Mouse (Mus musculus) kidney, embryonic 14.5 days (tissue): ENCODE results near the gene Abhd6. TPM values are rescaled to one million over a fixed set of nuclear protein-coding genes. Genes with fewer than 3 reads are reported as not detected.
A peak's percentile ranks its signal among the peaks of the same experiment; 100 is the strongest.

ENCODE experiments used
- ATAC-seq: fragments of 200-750 bp; cut with Nextera tagmentation; 2 replicates; pipeline ENCODE4 v1.8.0; 2017; ENCODE audit warnings: moderate number of reproducible peaks, mild to moderate bottlenecking, moderate TSS enrichment, moderate library complexity; ENCODE audit not compliant: low FRiP score, low TSS enrichment
- H3K27ac ChIP-seq: fragments of 300-500 bp; sonication (generic); 2 replicates; pipeline ENCODE4 v1.5.1; 2014; ENCODE audit warnings: low read depth, mild to moderate bottlenecking, low read length, moderate library complexity, mixed read lengths
- H3K27me3 ChIP-seq: fragments of 300-500 bp; sonication (generic); 2 replicates; pipeline ENCODE4 v1.6.1; 2014; ENCODE audit warnings: mild to moderate bottlenecking, low read length; ENCODE audit not compliant: control insufficient read depth, insufficient read depth
- H3K36me3 ChIP-seq: fragments of 300-500 bp; sonication (generic); 2 replicates; pipeline ENCODE4 v1.6.1; 2014; ENCODE audit warnings: low read length, mixed read lengths; ENCODE audit not compliant: control insufficient read depth, insufficient read depth
- H3K4me1 ChIP-seq: fragments of 300-500 bp; sonication (generic); 2 replicates; pipeline ENCODE4 v1.6.1; 2014; ENCODE audit warnings: low read length, mixed read lengths; ENCODE audit not compliant: control insufficient read depth, insufficient read depth
- H3K4me2 ChIP-seq: fragments of 300-500 bp; sonication (generic); replicated peaks from 2 replicates; pipeline ENCODE4 v1.6.1; 2014; ENCODE audit warnings: low read depth, mild to moderate bottlenecking, low read length
- H3K4me3 ChIP-seq: fragments of 300-500 bp; sonication (generic); 2 replicates; pipeline ENCODE4 v1.5.1; 2014; ENCODE audit warnings: mild to moderate bottlenecking, low read length
- H3K9ac ChIP-seq: fragments of 300-500 bp; sonication (generic); 2 replicates; pipeline ENCODE4 v1.6.1; 2014; ENCODE audit warnings: low read depth, mild to moderate bottlenecking, low read length, moderate library complexity
- H3K9me3 ChIP-seq: fragments of 300-500 bp; sonication (generic); 2 replicates; pipeline ENCODE4 v1.6.1; 2016; ENCODE audit warnings: low read length; ENCODE audit not compliant: control insufficient read depth
- WGBS: fragments of 180-500 bp; shearing (Covaris S2); extraction: QIAGEN DNeasy Blood & Tissue Kit; methylation state at CpG from one replicate; pipeline ENCODE4 v1.1.7; 2014; 5-methylcytosine and 5-hydroxymethylcytosine counted together
- polyA plus RNA-seq: library from polyadenylated mRNA; unstranded; fragments of >200 nt; fragmentation: Nextera tagmentation; extraction: Ambion mirVana; gene quantifications from 2 replicates; pipeline ENCODE4 v1.2.1, GENCODE M21; 2014

The Abhd6 gene
- polyA plus RNA-seq, 1 experiment from 2014 or later: 25.7 TPM

- ATAC-seq: no peak
- no peak overlapping the region for H3K4me2 ChIP-seq
- H3K9me3 ChIP-seq: no peaks in the 10 kb centered on the region
- no peaks in the 10 kb centered on the region for H3K27me3 ChIP-seq
- peaks cover 5% of the 10 kb centered on the region; the same call in 1 of the 2 replicates for H3K36me3 ChIP-seq
- H3K27ac ChIP-seq: no peak overlapping the region
- no peak overlapping the region for H3K9ac ChIP-seq
- H3K4me1 ChIP-seq: no peaks in the 10 kb centered on the region
- WGBS: 98% methylated on average over 7 of the region's 7 CpGs
- no peak overlapping the region for H3K4me3 ChIP-seq
Observed at GRCm38 (mm10) chr14:8052661-8053060, 50.0 kb downstream of the Abhd6 start.

DNA sequence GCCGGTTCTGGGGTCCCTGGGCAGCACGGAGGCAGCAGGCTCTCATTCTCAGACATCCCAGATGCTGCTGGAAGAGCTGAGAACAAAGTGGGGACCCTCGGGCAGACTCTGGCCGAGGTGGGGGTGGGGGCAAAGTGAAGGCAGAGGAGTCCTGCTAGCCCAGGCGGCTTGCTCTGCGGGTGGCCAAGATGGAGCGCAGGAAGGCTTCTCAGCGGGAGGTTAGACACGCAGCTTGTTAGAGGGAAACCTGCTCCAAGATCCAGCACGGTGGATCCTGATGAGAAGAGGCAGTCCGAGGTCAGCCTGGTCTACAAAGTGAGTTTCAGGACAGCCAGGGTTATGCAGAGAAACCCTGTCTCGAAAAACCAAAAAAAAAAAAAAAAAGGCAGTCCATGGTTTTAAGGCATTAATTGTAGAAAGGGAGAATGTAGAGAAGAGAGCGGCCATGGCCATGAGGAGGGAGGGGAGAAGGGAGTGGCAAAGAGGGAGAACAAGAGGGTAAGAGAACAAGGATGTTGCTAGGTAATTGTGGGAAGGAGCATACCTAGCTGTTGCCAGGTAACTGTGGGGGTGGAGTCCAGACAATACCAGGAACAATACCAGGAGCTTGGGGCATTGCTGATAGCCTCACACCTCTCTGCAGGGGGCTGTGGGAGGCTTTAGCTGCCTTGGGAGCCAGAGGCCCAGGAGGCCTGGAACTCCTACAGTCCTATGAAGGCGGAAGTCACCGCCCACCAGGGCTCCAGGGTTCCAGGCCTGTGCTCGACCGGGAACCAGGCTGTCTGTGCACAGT lies 51.8 kb downstream of the Abhd6 start:
- peaks cover 4% of the 10 kb centered on the region; the same call in 1 of the 2 replicates for H3K36me3 ChIP-seq
- H3K9ac ChIP-seq: 0 out of 2 replicates have a peak overlapping the region, but pooled peaks have one; percentile 12
- H3K4me3 ChIP-seq: no peak overlapping the region
- no peak overlapping the region for H3K27ac ChIP-seq
- H3K4me1 ChIP-seq: no peaks in the 10 kb centered on the region
- H3K4me2 ChIP-seq: no peak overlapping the region
- WGBS: 31% methylated on average over 15 of the region's 17 CpGs
- no peak for ATAC-seq
- H3K27me3 ChIP-seq: no peaks in the 10 kb centered on the region
- no peaks in the 10 kb centered on the region for H3K9me3 ChIP-seq

DNA sequence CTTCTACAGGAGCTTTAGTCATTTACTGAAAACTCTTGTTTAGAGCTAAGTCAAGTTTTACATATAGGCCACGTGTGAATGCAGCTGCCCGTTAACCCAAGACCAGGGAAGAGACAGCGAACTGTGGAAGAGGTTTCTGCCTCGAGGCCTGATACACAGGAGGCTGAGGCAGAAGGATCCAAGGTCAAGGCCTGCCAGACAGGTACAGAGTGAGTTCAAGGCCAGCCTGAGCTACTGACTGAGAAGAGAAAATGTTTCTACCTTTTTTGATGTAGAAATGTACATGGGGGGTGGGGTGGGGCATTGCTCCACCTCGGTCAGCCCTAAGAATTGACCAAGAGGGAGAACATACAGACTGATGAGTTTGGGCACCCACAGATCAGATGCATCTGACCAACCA lies 53.4 kb downstream of the Abhd6 start:
- Histone ChIP-seq H3K4me2 (no peak overlapping the region), H3K36me3 (no peaks in the 10 kb centered on the region; the same call in 1 of the 2 replicates), H3K9ac (no peak overlapping the region), H3K27ac (no peak overlapping the region), H3K4me3 (no peak overlapping the region), H3K9me3 (no peaks in the 10 kb centered on the region), H3K27me3 (no peaks in the 10 kb centered on the region), H3K4me1 (no peaks in the 10 kb centered on the region)
- no peak for ATAC-seq
- WGBS: 88% methylated on average over 5 of the region's 5 CpGs

DNA sequence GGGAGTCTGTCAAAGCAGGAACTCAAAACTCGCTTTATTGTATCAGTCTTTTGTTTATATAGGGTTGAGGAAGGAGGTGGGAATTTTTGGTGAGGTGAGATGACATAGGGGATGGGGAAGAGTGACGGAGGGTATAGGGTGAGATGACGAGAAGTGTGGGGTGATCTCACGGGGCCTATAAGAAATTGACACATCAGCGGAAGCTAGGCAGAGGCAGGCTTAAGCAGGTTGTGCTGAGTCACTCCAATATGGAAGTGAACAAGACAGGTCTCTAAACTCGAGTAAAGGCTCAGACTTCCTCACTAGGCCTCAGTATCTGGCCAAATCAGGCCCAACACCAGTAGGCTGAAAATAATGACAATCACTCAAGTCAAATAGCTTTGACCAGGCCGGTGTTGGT lies 57.2 kb downstream of the Abhd6 start:
- Histone ChIP-seq H3K4me1 (no peaks in the 10 kb centered on the region), H3K27ac (no peak overlapping the region), H3K4me3 (no peak overlapping the region), H3K4me2 (no peak overlapping the region), H3K9me3 (no peaks in the 10 kb centered on the region), H3K9ac (no peak overlapping the region), H3K36me3 (no peaks in the 10 kb centered on the region; the same call in 1 of the 2 replicates), H3K27me3 (no peaks in the 10 kb centered on the region)
- 93% methylated on average over 7 of the region's 7 CpGs for WGBS
- ATAC-seq: no peak

- Histone ChIP-seq H3K36me3 (no peaks in the 10 kb centered on the region), H3K27ac (no peak overlapping the region), H3K4me3 (no peak overlapping the region), H3K4me1 (no peaks in the 10 kb centered on the region), H3K4me2 (no peak overlapping the region), H3K9ac (no peak overlapping the region), H3K9me3 (no peaks in the 10 kb centered on the region), H3K27me3 (no peaks in the 10 kb centered on the region)
- 0 out of 2 replicates have a peak, but pooled peaks have one; percentile 43 for ATAC-seq
- 39% methylated on average over 3 of the region's 3 CpGs for WGBS
Observed at GRCm38 (mm10) chr14:8062076-8062475, 59.4 kb downstream of the Abhd6 start.

GRCm38 (mm10) chr14:8062537-8063301 lies 60.0 kb downstream of the Abhd6 start:
- 53% methylated on average over 3 of the region's 3 CpGs for WGBS
- no peaks in the 10 kb centered on the region for H3K36me3 ChIP-seq
- no peak overlapping the region for H3K9ac ChIP-seq
- no peak overlapping the region for H3K4me3 ChIP-seq
- H3K4me2 ChIP-seq: no peak overlapping the region
- no peaks in the 10 kb centered on the region for H3K4me1 ChIP-seq
- no peaks in the 10 kb centered on the region for H3K27me3 ChIP-seq
- H3K9me3 ChIP-seq: no peaks in the 10 kb centered on the region
- no peak for ATAC-seq
- no peak overlapping the region for H3K27ac ChIP-seq

GRCm38 (mm10) chr14:8063835-8064785 lies 61.4 kb downstream of the Abhd6 start:
- Histone ChIP-seq H3K4me2 (no peak overlapping the region), H3K4me3 (no peak overlapping the region), H3K9me3 (no peaks in the 10 kb centered on the region), H3K4me1 (no peaks in the 10 kb centered on the region), H3K27me3 (no peaks in the 10 kb centered on the region), H3K27ac (no peak overlapping the region), H3K36me3 (no peaks in the 10 kb centered on the region), H3K9ac (no peak overlapping the region)
- ATAC-seq: no peak
- WGBS: 94% methylated on average over 8 of the region's 8 CpGs

GRCm38 (mm10) chr14:8080165-8080679 lies 77.5 kb downstream of the Abhd6 start, which contains the start of gene Rpp14:
Gene Rpp14, plus strand, starts transcription at chr14:8080367.
- WGBS: under 1% methylated on average over 47 of the region's 47 CpGs
- Histone ChIP-seq H3K9ac (peak within 1 kb of the TSS; percentile 83), H3K27ac (peak within 1 kb of the TSS; percentile 96)

More at GRCm38 (mm10) chr14:8080165-8080679, 77.5 kb downstream of the Abhd6 start, which contains the start of gene Rpp14:
- peak within 1 kb of the TSS; percentile 76 for H3K4me3 ChIP-seq
- peak; percentile 96 for ATAC-seq
- peaks cover 13% of the 10 kb centered on the region; the same call in 1 of the 2 replicates for H3K36me3 ChIP-seq
- peaks cover 13% of the 10 kb centered on the region for H3K4me1 ChIP-seq
- peak within 1 kb of the TSS; percentile 68 for H3K4me2 ChIP-seq
- no peaks in the 10 kb centered on the region for H3K27me3 ChIP-seq
- H3K9me3 ChIP-seq: no peaks in the 10 kb centered on the region
